Mouse (Mus musculus): ENCODE results near the gene Ptk6. TPM values are rescaled to one million over a fixed set of nuclear protein-coding genes. Genes with fewer than 3 reads are reported as not detected.

The Ptk6 gene
- polyA plus RNA-seq, 1 experiment from 2014 or later: not detected

DNA sequence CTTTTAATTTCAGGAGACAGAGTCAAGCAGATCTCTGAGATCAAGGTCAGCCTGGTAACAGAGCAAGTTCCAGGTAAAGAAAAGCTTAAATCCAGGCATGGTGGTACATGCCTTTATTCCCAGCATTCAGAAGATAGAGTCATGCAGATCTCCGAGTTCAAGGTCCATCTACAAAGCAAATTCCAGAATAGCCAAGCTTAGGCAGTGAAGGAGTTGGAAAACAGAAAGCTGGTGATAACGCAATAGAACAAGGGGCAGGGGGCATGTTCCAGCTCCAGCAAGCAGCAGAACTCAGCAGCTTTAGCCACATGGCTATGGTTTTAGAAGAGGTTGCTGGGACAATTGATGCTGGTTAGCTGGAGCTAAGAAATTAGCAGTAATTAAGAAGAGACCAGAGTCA is 22.4 kb upstream of the Ptk6 start:
- no peak for DNase-seq (ENCODE audit: low spot score)
- Histone ChIP-seq H3K27ac (no peak overlapping the region), H3K9ac (ENCODE audit: low read depth, low read length) (no peak overlapping the region), H3K27me3 (ENCODE audit: insufficient read depth, low read length) (no peaks in the 10 kb centered on the region), H3K4me3 (replicated peaks; ENCODE audit: low read depth, low read length) (no peak overlapping the region), H3K36me3 (ENCODE audit: insufficient read depth, low read length) (0 out of 2 replicates have a peak, but pooled peaks cover 6% of the 10 kb centered on the region), H3K4me1 (replicated peaks; ENCODE audit: insufficient read depth, low read length) (peaks cover 5% of the 10 kb centered on the region), H3K9me3 (replicated peaks; ENCODE audit: low read length) (no peaks in the 10 kb centered on the region), H3K4me2 (ENCODE audit: low read length) (no peak overlapping the region)
- ATAC-seq (replicated peaks; ENCODE audit: low FRiP score, low read depth): no peak
- no peak for TF ChIP-seq CTCF (IDR thresholded peaks at IDR 0.05; ENCODE audit: low read depth)
- WGBS: 92% methylated on average over 2 of the region's 2 CpGs

DNA sequence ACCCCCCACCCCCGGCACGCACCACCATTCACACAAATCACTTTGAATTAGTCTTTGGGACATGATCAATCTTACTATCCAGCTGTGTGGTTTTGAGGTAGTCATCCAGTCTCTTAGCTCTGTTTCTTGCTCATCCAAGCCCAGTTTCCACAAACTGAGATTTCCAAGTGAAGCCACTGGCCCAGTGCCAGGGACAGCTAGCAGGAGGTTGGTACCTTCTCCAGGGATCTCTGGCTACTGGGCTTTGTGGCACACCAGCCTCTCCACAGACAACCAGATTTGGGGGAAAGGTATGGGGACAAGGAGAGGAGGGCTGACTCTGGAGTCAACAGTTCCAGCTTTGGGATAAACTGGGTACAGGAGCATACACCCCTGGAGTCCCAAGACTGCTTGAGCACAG is 17.8 kb upstream of the Ptk6 start:
- Histone ChIP-seq H3K36me3 (ENCODE audit: insufficient read depth, low read length) (no peaks in the 10 kb centered on the region), H3K9ac (ENCODE audit: low read depth, low read length) (0 out of 2 replicates have a peak overlapping the region, but pooled peaks have one; percentile 14), H3K9me3 (replicated peaks; ENCODE audit: low read length) (no peaks in the 10 kb centered on the region), H3K4me2 (ENCODE audit: low read length) (peak overlapping the region; percentile 56), H3K4me3 (replicated peaks; ENCODE audit: low read depth, low read length) (peak overlapping the region; percentile 3; the same call in 1 of the 2 replicates), H3K27ac (peak overlapping the region; percentile 32), H3K27me3 (ENCODE audit: insufficient read depth, low read length) (no peaks in the 10 kb centered on the region), H3K4me1 (replicated peaks; ENCODE audit: insufficient read depth, low read length) (peaks cover 6% of the 10 kb centered on the region)
- no peak for ATAC-seq (replicated peaks; ENCODE audit: low FRiP score, low read depth)
- WGBS: 23% methylated on average over 2 of the region's 2 CpGs
- no peak for TF ChIP-seq CTCF (IDR thresholded peaks at IDR 0.05; ENCODE audit: low read depth)
- DNase-seq (ENCODE audit: low spot score): no peak

DNA sequence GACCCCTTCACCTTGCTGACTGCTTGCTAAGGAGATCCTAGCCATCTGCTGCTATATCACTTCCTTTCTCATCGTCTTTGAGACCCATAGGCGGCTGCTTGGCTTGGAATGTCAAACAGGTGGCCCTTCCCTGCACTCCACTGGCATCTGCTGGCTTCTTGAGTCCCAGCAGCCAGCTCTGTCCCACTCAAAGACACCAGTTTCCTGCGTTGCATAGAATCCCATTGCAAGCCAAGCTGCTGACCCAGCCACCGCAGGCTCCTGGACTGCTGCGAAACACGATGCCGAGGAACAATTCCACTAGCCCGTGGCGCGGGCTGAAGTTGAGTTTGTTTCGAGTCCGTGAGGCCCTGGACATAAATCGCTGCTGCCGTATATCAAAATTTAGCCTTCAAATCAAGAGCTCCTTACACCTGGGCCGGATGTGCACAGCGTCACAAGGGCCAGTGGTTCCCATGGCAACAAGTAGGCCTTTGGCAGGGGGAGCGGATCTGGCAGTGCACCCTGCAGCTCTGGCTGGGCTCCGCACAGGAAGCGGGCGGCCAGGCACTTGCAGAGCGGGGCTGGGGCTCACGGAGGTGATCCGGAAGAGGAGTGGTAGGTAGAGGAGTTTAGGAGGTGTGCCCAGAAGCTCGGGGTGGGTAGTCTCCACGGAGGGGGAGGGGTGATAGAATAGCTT is 17.1 kb upstream of the Ptk6 start, which contains the start of gene Fndc11:
Fndc11 (plus strand) TSS at position 476 of the 679 bp plus-strand sequence.
- H3K27ac ChIP-seq: peak within 1 kb of the TSS; percentile 32
- TF ChIP-seq CTCF (IDR thresholded peaks at IDR 0.05; ENCODE audit: low read depth): peak; percentile 52
- H3K4me2 ChIP-seq (ENCODE audit: low read length): peak within 1 kb of the TSS; percentile 56
- H3K9me3 ChIP-seq (replicated peaks; ENCODE audit: low read length): no peaks in the 10 kb centered on the region
- H3K36me3 ChIP-seq (ENCODE audit: insufficient read depth, low read length): no peaks in the 10 kb centered on the region
- H3K27me3 ChIP-seq (ENCODE audit: insufficient read depth, low read length): no peaks in the 10 kb centered on the region
- ATAC-seq (replicated peaks; ENCODE audit: low FRiP score, low read depth) (peak; percentile 98), DNase-seq (ENCODE audit: low spot score) (peak; percentile 83)
- H3K9ac ChIP-seq (ENCODE audit: low read depth, low read length): 0 out of 2 replicates have a peak within 1 kb of the TSS, but pooled peaks have one; percentile 14
- H3K4me1 ChIP-seq (replicated peaks; ENCODE audit: insufficient read depth, low read length): peaks cover 6% of the 10 kb centered on the region
- 1% methylated on average over 25 of the region's 25 CpGs for WGBS
- peak within 1 kb of the TSS; percentile 3; the same call in 1 of the 2 replicates for H3K4me3 ChIP-seq (replicated peaks; ENCODE audit: low read depth, low read length)

DNA sequence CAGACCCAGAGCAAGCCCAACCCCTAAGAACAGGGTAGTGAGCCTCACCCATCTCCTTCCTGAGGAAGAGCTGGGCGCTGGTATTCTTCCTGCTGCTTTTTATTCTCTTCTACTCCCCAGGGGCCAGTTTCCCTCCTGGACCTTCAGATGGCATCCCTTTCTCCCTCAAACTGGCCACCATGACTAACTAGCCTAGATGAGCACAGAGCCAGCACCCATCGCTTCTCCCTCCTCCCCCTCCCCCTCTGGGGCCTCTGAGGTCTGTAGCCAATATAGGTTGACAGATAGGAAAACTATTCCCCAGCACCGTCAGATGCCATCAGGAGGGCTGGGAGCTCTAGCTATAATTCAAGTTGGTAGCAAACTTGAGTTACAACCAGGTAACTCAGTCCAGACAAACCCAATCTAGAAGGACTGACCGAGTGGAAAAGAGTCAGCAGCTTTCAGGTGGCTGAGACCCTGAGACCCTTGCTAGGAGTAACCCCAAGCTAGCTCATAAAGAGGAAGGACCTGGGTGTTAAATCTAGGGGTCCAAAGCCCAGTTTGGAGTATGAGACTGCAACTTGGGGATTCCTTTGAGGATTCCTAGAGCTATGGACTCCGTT is 16.4 kb upstream of the Ptk6 start:
- TF ChIP-seq CTCF (IDR thresholded peaks at IDR 0.05; ENCODE audit: low read depth): no peak
- ATAC-seq (replicated peaks; ENCODE audit: low FRiP score, low read depth) (no peak), DNase-seq (ENCODE audit: low spot score) (no peak)
- H3K4me3 ChIP-seq (replicated peaks; ENCODE audit: low read depth, low read length): no peak overlapping the region
- no peaks in the 10 kb centered on the region for H3K9me3 ChIP-seq (replicated peaks; ENCODE audit: low read length)
- H3K27ac ChIP-seq: peak overlapping the region; percentile 32
- H3K4me2 ChIP-seq (ENCODE audit: low read length): no peak overlapping the region
- H3K27me3 ChIP-seq (ENCODE audit: insufficient read depth, low read length): no peaks in the 10 kb centered on the region
- H3K36me3 ChIP-seq (ENCODE audit: insufficient read depth, low read length): no peaks in the 10 kb centered on the region
- H3K9ac ChIP-seq (ENCODE audit: low read depth, low read length): no peak overlapping the region
- H3K4me1 ChIP-seq (replicated peaks; ENCODE audit: insufficient read depth, low read length): peaks cover 6% of the 10 kb centered on the region
- 40% methylated on average over 5 of the region's 5 CpGs for WGBS

DNA sequence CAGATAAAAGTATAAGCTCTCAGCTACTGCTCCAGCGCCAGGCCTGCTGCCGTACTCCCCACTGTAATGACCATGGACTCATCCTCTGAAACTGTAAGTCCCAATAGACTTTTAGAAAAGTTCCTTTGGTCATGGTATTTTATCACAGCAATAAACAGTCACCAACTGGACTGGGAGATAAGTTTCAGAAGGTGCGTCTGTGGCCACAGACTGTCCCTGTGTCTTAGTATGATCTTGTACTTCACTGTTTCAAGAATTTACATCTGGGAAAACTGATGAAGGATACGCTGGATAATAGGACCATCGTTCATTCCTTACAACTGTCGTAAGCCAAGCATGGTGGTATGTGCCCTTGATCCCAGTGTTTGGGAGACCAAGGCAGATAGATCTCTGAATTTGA is 13.4 kb upstream of the Ptk6 start:
- no peak overlapping the region for H3K9ac ChIP-seq (ENCODE audit: low read depth, low read length)
- ATAC-seq (replicated peaks; ENCODE audit: low FRiP score, low read depth) (no peak), DNase-seq (ENCODE audit: low spot score) (no peak)
- no peak for TF ChIP-seq CTCF (IDR thresholded peaks at IDR 0.05; ENCODE audit: low read depth)
- H3K27ac ChIP-seq: no peak overlapping the region
- peaks cover 10% of the 10 kb centered on the region; the same call in 1 of the 2 replicates for H3K27me3 ChIP-seq (ENCODE audit: insufficient read depth, low read length)
- peaks cover 13% of the 10 kb centered on the region for H3K4me1 ChIP-seq (replicated peaks; ENCODE audit: insufficient read depth, low read length)
- no peaks in the 10 kb centered on the region for H3K9me3 ChIP-seq (replicated peaks; ENCODE audit: low read length)
- no peak overlapping the region for H3K4me3 ChIP-seq (replicated peaks; ENCODE audit: low read depth, low read length)
- no peak overlapping the region for H3K4me2 ChIP-seq (ENCODE audit: low read length)
- WGBS: 86% methylated on average over 6 of the region's 6 CpGs
- no peaks in the 10 kb centered on the region for H3K36me3 ChIP-seq (ENCODE audit: insufficient read depth, low read length)

DNA sequence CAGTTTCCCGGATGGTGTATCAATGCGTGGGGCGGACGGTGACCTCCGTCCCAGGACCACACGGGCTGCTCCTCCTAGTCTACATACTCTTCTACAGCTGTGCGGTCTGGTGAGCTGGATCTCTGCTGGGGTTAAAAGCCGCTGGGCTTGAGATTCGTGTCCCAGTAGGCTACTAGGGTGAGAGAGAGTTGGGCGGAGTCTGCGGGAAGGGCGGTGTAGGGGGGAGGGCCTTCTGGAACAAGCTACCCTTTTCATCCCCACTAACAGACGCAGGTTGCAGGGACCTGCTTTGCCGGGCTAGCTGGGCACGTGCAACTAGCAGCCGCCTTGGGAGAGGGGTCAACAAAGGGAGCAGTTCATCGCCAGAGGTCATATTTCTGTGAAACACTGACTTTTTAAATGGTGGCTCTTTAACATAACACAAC is 10.4 kb upstream of the Ptk6 start, which contains the start of gene Srms:
Srms (minus strand) TSS at position 165 of the 425 bp plus-strand sequence.
- peaks cover 7% of the 10 kb centered on the region; the same call in 1 of the 2 replicates for H3K4me1 ChIP-seq (replicated peaks; ENCODE audit: insufficient read depth, low read length)
- ATAC-seq (replicated peaks; ENCODE audit: low FRiP score, low read depth) (peak; percentile 83), DNase-seq (ENCODE audit: low spot score) (peak; percentile 54)
- no peak for TF ChIP-seq CTCF (IDR thresholded peaks at IDR 0.05; ENCODE audit: low read depth)
- peak within 1 kb of the TSS; percentile 66 for H3K4me2 ChIP-seq (ENCODE audit: low read length)
- H3K9me3 ChIP-seq (replicated peaks; ENCODE audit: low read length): no peaks in the 10 kb centered on the region
- H3K4me3 ChIP-seq (replicated peaks; ENCODE audit: low read depth, low read length): peak within 1 kb of the TSS; percentile 30
- H3K36me3 ChIP-seq (ENCODE audit: insufficient read depth, low read length): no peaks in the 10 kb centered on the region
- H3K27ac ChIP-seq: no peak within 1 kb of the TSS
- WGBS: 3% methylated on average over 17 of the region's 17 CpGs
- H3K9ac ChIP-seq (ENCODE audit: low read depth, low read length): 0 out of 2 replicates have a peak within 1 kb of the TSS, but pooled peaks have one; percentile 1
- H3K27me3 ChIP-seq (ENCODE audit: insufficient read depth, low read length): peaks cover 10% of the 10 kb centered on the region; the same call in 1 of the 2 replicates

All from kidney, postnatal 0 days (tissue).